Mouse (Mus musculus) cerebellum, postnatal 36 days (tissue): Measurements from ENCODE around the gene Zfp706.
A peak's percentile ranks its signal among the peaks of the same experiment; 100 is the strongest.

Source experiments
- DNase-seq, 2 experiments: peaks; one replicate each; pipeline ENCODE4 v3.0.0; 2021 to 2022; ENCODE audit warnings: mixed read lengths in 2 of 2

Zfp706 gene

GRCm38 (mm10) chr15:37007233-37007958 lies at the start of gene Zfp706:
Zfp706 (minus strand) TSS chr15:37007773.
- peak; percentile 99 to 100 for DNase-seq

- DNase-seq = no peak
These were observed 47.0 kb upstream of the Zfp706 start for GRCm38 (mm10) chr15:37054582-37054981.

DNA sequence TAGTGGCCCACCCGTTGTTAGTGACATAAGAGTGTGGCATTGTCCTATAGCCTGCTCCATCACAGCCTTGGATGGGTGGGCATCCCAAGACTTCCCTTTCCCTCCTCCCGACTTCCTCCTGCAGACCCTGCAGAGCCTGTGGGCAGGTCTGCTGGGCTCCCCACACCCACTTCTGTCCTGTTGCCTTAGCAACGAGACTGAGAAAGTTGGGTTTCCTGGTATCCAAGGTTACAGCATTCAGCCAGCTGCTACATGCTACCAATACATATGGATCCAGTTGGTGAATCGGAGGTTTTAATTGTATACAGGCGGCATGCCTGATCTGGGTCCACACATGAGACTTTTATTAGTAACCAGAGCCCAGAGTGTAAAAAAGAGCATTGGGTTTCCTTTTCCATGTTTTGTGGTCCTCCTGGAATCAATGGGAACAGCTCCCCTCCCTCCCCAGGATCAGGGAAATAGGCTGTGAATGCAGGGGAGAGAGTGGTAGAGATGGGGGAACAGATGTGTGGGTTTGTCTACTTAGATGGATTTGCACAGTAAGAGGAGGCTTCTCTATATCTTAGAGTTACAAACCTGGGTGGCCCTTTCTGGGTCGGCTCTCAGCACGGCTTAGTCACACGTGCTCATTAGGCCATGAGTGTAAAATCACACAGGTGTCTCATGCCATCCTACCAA lies 45.7 kb upstream of the Zfp706 start:
- DNase-seq = no peak

DNA sequence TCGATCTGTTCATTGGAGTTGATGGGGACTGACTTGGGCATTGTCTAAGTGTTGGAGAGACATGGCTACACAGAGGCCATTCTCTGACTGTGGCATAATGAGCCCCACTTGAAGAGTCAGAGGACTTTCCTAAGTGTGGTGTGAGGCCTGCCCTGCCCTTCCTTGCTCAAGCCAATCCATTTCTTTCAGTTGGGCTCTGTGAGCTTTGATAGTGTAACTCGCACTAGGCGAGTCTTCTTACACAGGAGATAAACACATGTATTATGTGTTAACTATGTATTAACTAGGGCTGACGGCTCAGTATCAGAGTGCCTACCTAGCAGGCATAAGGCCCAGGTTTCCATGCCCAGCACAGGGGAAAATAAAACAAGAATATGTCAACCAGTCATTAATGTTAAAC lies 39.8 kb upstream of the Zfp706 start:
- DNase-seq = no peak

DNA sequence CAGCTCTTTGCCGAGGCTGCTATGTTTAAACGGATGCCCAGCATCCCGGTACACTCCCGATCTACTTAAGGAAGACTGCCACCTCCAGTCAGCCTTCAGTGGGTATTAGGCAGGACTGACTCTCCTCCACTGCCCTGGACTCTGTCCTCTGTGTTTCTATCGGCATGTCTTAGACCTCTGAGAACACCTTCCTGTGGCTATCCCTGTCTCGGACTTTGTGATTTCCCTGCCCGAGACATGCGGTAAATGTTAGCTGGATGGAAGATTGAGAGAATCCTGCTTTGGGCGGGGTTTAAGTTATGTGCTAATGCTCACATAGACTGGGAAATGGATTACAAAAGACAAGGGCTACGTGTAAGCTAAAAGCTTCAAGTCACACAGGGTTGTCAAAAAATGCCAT lies 39.0 kb upstream of the Zfp706 start:
- no peak for DNase-seq

DNA sequence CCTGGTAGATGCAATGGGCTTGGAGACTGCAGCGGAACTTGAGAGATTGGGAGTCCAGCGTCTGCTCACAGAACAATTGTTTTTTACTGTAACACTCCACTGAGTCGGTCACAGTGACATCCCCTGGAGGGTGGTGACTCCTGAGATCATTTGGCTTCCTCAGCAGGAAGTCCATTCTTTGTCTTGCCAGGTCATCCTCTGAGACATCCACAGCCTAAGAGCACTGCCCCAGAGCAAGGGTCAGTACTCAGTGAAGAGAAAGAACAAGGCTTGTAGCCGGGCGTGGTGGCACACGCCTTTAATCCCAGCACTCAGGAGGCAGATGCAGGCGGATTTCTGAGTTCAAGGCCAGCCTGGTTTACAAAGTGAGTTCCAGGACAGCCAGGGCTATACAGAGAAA lies 38.6 kb upstream of the Zfp706 start:
- DNase-seq = no peak

- DNase-seq = peak in 1 of 2 experiments; percentile 11
These were observed 37.9 kb upstream of the Zfp706 start for GRCm38 (mm10) chr15:37045456-37045855.

- peak in 1 of 2 experiments; percentile 36 for DNase-seq
These were observed 35.0 kb upstream of the Zfp706 start for GRCm38 (mm10) chr15:37042559-37042958.

GRCm38 (mm10) chr15:37041214-37041613 lies 33.6 kb upstream of the Zfp706 start:
- DNase-seq = peak; percentile 27 to 42

DNA sequence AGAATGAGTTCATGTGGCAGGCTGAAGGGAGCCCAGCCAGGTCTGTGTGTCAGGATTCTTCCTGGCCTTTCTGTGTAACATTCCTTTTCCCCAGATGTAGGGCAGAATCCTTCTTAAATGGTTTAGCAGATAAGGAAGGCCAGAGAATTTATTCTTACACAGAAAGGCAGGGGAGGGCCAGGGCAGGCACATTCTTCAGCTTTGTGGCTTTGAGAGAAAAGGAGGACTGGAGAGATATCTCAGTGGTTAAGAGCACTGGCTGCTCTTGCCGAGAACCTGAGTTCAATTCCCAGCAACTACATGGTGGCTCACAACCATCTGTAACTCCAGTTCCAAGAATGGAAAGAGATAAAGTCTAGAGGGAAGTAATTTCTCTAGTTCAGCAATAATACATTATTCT lies 31.1 kb upstream of the Zfp706 start:
- no peak for DNase-seq

GRCm38 (mm10) chr15:37037704-37038103 lies 30.1 kb upstream of the Zfp706 start:
- DNase-seq = no peak

DNA sequence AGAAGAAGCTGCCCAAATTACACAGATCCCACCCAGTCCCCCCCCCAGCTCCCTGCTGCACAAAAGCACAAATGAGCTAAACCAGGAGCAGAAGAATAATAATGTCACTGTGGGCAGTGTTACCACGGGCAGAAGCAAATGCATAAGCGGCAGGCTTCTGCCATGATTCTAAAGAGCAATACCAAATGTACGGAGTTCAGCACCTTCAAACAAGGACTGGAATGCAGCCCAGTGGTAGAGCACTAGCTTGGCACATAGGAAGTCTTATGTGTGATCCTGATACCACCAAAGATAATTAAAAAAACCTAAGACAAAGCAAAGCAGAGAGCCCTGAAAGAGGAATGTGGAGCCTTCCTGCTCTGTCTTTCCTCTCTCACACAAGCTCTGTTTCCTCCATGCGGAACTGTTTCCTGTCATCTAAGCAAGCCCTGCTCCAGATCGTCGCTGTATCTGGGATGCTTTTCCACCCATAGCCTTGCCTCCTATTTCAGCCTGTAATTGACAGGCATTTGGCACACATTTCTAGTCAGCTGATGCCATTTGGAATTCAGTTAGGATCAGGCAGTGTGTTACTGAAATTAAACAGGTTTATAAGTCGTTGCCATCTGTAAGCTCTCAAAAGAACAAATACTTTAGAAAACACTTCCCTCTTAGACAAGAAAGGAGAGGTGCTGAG lies 29.0 kb upstream of the Zfp706 start:
- DNase-seq = no peak

GRCm38 (mm10) chr15:37034155-37034554 lies 26.6 kb upstream of the Zfp706 start:
- no peak for DNase-seq

GRCm38 (mm10) chr15:37033431-37033830 lies 25.9 kb upstream of the Zfp706 start:
- no peak for DNase-seq

- no peak for DNase-seq
These were observed 24.0 kb upstream of the Zfp706 start for GRCm38 (mm10) chr15:37031334-37032150.

GRCm38 (mm10) chr15:37030929-37031328 lies 23.4 kb upstream of the Zfp706 start:
- no peak for DNase-seq

GRCm38 (mm10) chr15:37027956-37028355 lies 20.4 kb upstream of the Zfp706 start:
- no peak for DNase-seq

- no peak for DNase-seq
These were observed 18.9 kb upstream of the Zfp706 start for GRCm38 (mm10) chr15:37026458-37026857.

DNA sequence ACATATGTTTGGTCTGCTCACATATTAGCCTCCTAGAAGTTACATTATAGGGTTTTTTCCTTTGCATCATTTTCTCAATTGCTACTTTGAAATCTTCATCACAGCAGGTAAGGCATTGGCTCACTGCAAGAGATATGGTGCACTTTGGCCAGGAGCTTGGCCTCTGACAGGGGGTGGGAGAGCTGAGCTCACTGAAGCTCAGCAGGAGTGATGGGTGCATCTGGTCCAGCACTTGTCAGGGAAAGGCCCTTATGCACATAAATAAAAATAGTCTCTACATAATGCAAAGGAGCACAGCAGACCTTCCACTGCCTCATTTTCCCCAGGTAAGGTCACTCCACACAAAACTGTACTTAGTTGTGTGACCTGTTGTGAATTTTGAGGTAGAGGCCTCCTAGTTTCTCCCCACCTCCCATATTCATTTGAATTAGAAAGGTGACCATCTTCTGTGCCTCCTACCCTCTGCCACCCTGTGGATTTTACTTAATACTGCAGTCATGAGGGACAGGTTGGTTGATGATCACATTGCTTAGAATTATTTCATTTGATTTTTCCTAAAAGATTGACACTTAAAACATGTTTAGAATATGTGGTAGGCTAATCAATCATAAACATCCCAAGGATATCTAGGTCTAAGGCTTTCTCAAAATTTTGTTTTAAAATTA lies 13.1 kb upstream of the Zfp706 start:
- DNase-seq = peak in 1 of 2 experiments; percentile 33

GRCm38 (mm10) chr15:37019434-37019833 lies 11.9 kb upstream of the Zfp706 start:
- DNase-seq = no peak

- DNase-seq = no peak
These were observed 4.3 kb upstream of the Zfp706 start for GRCm38 (mm10) chr15:37011897-37012296.

DNA sequence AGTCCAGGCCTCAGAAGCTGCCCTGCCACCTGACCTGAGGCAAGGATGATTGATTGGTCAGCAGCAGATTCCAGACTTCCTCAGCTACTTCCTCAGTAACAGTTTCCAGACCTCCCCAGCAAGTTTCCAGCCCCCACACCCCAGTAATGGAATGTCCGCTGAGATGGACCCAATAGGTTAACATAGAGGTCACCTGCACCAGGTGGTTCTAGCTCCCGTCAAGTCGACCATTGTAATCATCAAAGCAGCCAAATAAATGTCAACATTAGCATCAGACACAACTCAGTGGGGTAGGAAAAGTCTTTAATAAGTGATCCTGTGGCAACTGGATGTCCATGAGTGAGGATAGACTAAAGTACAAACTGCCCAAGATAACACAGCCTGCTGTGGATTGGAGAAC lies 3.7 kb upstream of the Zfp706 start:
- DNase-seq = no peak
